Mouse (Mus musculus): ENCODE measurements at regions not wholly inside any gene's neighbourhood (a gene's known extent, or its start where the extent isn't known, plus 50 kb on each side); places are given as distances from the start of the nearest gene placed in this dataset.

- TF ChIP-seq CTCF (conservative IDR thresholded peaks at IDR 0.05; ENCODE audit: insufficient read depth, insufficient read length, low read depth, low read length) (no peak), POLR2A (IDR thresholded peaks at IDR 0.05; ENCODE audit: low read depth, low read length) (no peak)
Measured at GRCm38 (mm10) chr8:92171578-92171977, 185.8 kb upstream of the Irx5 start.

All from kidney, adult 2 months (tissue).